Mouse (Mus musculus) kidney, postnatal 25 days (tissue): Measurements from ENCODE around the gene Them5.

ENCODE experiments used
- DNase-seq, 2 experiments: peaks; one replicate each; pipeline ENCODE4 v3.0.0; 2021; ENCODE audit warnings: mixed read lengths in 2 of 2

Gene Them5

GRCm38 (mm10) chr3:94372641-94373040 lies 30.7 kb downstream of the Them5 start, which contains the start of gene Rorc:
Gene Rorc, plus strand, starts transcription at chr3:94372794.
- DNase-seq = peak; percentile 77 to 95

- peak; percentile 24 to 86 for DNase-seq
These were observed 31.2 kb downstream of the Them5 start for GRCm38 (mm10) chr3:94373090-94373489.

GRCm38 (mm10) chr3:94373597-94374011 lies 31.7 kb downstream of the Them5 start:
- peak; percentile 65 to 88 for DNase-seq

- DNase-seq = peak; percentile 82 to 92
These were observed 32.7 kb downstream of the Them5 start for GRCm38 (mm10) chr3:94374636-94375035.

- no peak for DNase-seq
These were observed 33.2 kb downstream of the Them5 start for GRCm38 (mm10) chr3:94375146-94375545.

- no peak for DNase-seq
These were observed 34.0 kb downstream of the Them5 start for GRCm38 (mm10) chr3:94375861-94376260.

GRCm38 (mm10) chr3:94377028-94377923 lies 35.4 kb downstream of the Them5 start:
- no peak for DNase-seq

- no peak for DNase-seq
These were observed 38.1 kb downstream of the Them5 start for GRCm38 (mm10) chr3:94379831-94380510.

- no peak for DNase-seq
These were observed 40.4 kb downstream of the Them5 start for GRCm38 (mm10) chr3:94382308-94382707.

GRCm38 (mm10) chr3:94383476-94383875 lies 41.6 kb downstream of the Them5 start:
- DNase-seq = peak; percentile 20 to 55

- no peak for DNase-seq
These were observed 44.8 kb downstream of the Them5 start for GRCm38 (mm10) chr3:94386671-94387070.

GRCm38 (mm10) chr3:94387391-94387790 lies 45.5 kb downstream of the Them5 start:
- DNase-seq = no peak

- no peak for DNase-seq
These were observed 46.1 kb downstream of the Them5 start for GRCm38 (mm10) chr3:94388047-94388446.

GRCm38 (mm10) chr3:94389420-94389819 lies 47.5 kb downstream of the Them5 start:
- DNase-seq = no peak

GRCm38 (mm10) chr3:94391001-94391400 lies 49.1 kb downstream of the Them5 start:
- DNase-seq = no peak

GRCm38 (mm10) chr3:94392128-94392527 lies 50.2 kb downstream of the Them5 start:
- DNase-seq = no peak

- no peak for DNase-seq
These were observed 51.1 kb downstream of the Them5 start for GRCm38 (mm10) chr3:94393049-94393448.

- DNase-seq = no peak
These were observed 54.4 kb downstream of the Them5 start for GRCm38 (mm10) chr3:94396336-94396735.

GRCm38 (mm10) chr3:94396851-94397250 lies 55.0 kb downstream of the Them5 start:
- no peak for DNase-seq
